Mouse (Mus musculus): ENCODE results near the gene Gm49358. TPM values are rescaled to one million over a fixed set of nuclear protein-coding genes. Genes with fewer than 3 reads are reported as not detected.

Gene Gm49358
- polyA plus RNA-seq, 1 experiment from 2014 or later = not detected

Other genes starting within 250 kb of the Gm49358 start
- 452 and 458 TPM in 2 replicates for gene Hsp90b1, start 58.5 kb upstream of the Gm49358 start, polyA plus RNA-seq (2016; fragmentation: Nextera tagmentation; extraction: Ambion mirVana)
- gene Ttc41, start 58.2 kb upstream of the Gm49358 start, polyA plus RNA-seq (2016; fragmentation: Nextera tagmentation; extraction: Ambion mirVana) = 3.0 and 3.5 TPM in 2 replicates
- gene Nt5dc3, start 15.0 kb downstream of the Gm49358 start, polyA plus RNA-seq (2016; fragmentation: Nextera tagmentation; extraction: Ambion mirVana) = 2.1 and 2.5 TPM in 2 replicates
- 0.04 and 0.12 TPM in 2 replicates for gene Stab2, start 244.1 kb downstream of the Gm49358 start, polyA plus RNA-seq (2016; fragmentation: Nextera tagmentation; extraction: Ambion mirVana)